Mouse (Mus musculus): ENCODE results near the gene Slc16a12.

Gene Slc16a12

DNA sequence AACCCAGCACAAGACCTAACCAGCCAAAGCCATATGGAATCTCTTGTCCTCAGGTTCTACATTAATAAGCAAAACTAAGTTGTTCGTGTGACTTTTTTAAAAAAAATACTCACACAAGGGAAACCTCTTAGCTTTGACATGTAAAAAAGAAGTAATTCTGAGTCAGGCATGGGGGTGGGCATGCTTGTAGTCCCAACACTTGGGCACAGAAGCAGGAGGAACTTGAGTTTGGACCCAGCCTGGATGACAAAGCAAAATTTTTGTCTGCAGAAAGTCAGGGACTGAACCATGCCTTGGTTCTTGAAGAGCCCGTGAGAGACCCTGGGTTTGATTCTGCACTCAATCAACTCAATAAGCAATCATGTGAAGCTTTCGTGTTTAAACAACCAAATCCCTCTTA, 17.6 kb downstream of the Slc16a12 start:
- DNase-seq (ENCODE audit: extremely low spot score, low spot score) = no peak

- no peak for DNase-seq (ENCODE audit: extremely low spot score, low spot score)
Observed at GRCm38 (mm10) chr19:34726254-34726962, 20.7 kb downstream of the Slc16a12 start.

DNA sequence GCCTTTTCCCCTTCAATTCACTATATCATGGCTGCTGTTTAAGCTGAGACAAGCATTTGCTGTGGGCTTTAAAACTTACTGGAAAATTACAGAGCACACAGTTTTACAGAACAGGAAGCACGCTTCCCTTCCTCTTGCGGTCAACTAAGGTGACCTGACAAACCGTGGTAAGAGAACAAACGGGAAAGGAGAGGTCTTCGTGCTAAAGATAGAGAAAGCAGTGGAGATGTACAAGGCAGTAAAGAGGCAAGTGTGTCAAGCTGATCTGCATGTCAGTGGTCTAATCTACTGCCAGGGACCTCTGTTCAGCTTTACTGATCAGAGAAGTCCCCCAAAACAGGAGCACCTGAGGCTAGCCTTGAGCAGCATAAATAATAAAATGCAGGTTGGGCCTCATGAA, 21.7 kb downstream of the Slc16a12 start:
- no peak for DNase-seq (ENCODE audit: extremely low spot score, low spot score)

DNA sequence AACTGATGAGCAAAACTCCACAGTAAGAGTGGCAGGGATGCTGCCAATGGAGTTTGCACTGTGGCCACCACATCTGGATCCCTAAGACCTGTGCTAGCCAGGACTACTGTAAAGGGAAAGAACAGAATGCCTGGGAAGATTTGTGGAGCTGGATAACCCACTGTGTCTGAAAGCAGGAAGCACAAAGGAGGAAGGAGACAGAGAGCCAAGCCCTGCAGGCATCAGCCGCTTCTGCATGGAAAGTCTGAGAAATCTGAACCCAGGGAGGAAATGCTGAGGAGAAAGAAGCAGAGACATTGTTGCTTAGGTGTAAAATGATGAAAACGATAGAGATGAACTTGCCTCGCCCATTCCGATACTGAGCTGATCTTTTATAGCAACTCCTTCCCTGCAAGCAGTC, 22.5 kb downstream of the Slc16a12 start:
- DNase-seq (ENCODE audit: extremely low spot score, low spot score) = no peak

GRCm38 (mm10) chr19:34722541-34722940, 24.5 kb downstream of the Slc16a12 start:
- DNase-seq (ENCODE audit: extremely low spot score, low spot score) = no peak

DNA sequence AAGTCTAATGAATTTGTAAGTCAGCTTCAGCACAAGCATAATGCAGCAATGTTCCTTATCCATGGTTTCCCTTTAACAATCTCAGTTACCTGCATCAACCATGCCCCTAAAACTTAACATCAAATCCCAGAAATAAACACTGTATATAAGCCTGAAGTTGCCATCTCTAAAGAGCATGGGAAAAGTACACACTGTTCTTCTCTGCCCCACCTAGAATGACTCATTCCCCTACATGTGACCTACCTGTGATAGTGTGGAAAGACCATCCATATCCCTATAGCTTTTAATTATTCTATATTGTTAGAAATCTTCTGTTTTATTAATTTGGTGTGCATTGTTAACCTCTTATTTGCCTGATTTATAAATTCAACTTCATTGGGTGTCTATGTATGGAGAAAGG, 27.0 kb downstream of the Slc16a12 start:
- no peak for DNase-seq (ENCODE audit: extremely low spot score, low spot score)

DNA sequence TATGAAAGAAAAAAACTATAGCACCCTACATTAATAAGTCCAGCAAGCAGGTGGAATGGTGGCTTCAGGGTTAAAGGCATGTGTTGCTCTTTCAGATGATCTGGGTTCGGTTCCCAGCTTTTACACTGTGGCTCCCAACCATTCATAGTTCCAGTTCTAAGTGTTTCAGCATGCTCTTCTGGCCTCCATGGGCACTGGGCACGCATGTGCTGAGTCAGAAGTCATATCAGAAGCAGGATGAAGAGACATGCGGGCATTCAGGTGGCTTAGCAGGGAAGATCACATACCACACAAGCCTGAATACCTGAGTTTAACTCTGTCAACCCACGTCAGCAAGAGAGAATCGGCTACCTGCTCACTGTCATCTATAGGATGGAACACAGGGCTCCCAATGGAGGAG, 28.1 kb downstream of the Slc16a12 start:
- DNase-seq (ENCODE audit: extremely low spot score, low spot score) = no peak

GRCm38 (mm10) chr19:34718478-34718877, 28.6 kb downstream of the Slc16a12 start:
- no peak for DNase-seq (ENCODE audit: extremely low spot score, low spot score)

DNA sequence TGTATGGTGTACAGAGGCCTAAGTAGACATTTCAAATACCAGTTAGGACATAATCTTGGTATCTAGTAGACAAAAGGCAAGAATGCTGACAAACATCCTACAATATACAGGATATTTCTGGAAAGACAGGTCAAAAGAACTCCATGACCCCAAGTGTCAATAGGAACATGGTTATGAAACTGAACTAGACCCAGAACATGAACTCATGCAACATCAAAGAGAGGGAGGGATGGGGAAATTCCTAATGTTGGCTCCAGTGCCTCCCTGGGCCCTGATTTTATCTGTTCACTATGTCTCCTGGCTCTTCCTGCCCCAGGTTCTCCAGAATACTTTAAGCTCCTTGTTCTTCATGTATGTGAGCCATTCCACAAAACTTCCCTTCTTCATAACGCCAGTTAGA, 31.2 kb downstream of the Slc16a12 start:
- no peak for DNase-seq (ENCODE audit: extremely low spot score, low spot score)

GRCm38 (mm10) chr19:34714250-34714666, 32.8 kb downstream of the Slc16a12 start:
- DNase-seq (ENCODE audit: extremely low spot score, low spot score) = no peak

- DNase-seq (ENCODE audit: extremely low spot score, low spot score) = no peak
Observed at GRCm38 (mm10) chr19:34712050-34712449, 35.0 kb downstream of the Slc16a12 start.

- DNase-seq (ENCODE audit: extremely low spot score, low spot score) = no peak
Observed at GRCm38 (mm10) chr19:34708221-34708620, 38.9 kb downstream of the Slc16a12 start.

DNA sequence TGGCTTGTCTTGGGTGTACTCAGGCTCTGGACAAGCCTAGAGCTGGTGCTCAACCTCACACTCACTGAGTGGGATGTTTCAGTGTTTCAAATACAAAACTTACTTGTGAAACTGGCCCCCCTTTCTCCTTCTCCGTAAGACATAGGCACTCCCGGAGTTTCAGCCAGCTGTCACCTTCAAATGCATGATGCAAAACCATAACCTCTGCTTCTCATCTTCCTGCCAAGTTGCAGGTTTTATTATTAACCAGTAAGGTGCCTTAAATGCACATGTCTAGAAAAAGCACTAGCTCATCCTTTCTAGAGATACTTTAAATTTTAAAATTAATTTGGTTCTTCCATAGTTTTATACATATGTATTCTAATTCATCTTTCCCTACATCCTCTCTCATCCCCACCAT, 39.5 kb downstream of the Slc16a12 start:
- no peak for DNase-seq (ENCODE audit: extremely low spot score, low spot score)

DNA sequence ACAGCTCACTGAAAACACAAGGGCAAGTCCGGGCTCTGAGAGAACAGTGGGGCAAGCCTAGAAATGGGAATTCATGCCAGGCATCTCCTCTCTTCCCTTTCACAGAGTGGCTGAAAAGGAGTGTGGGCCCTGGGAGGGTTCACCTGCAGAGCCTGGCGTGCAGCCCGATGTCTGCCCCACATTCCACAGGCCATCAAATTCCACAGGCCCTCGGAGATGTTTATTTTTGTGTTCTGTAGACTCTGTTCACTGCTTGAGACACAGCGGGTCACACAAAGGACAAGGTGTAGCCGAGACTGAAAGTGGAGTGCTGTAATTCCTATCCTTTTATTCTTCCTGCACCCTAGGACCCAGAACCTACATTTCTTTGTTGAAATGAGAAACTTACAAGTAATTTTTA, 40.8 kb downstream of the Slc16a12 start:
- no peak for DNase-seq (ENCODE audit: extremely low spot score, low spot score)

- no peak for DNase-seq (ENCODE audit: extremely low spot score, low spot score)
Observed at GRCm38 (mm10) chr19:34705141-34705540, 41.9 kb downstream of the Slc16a12 start.

DNA sequence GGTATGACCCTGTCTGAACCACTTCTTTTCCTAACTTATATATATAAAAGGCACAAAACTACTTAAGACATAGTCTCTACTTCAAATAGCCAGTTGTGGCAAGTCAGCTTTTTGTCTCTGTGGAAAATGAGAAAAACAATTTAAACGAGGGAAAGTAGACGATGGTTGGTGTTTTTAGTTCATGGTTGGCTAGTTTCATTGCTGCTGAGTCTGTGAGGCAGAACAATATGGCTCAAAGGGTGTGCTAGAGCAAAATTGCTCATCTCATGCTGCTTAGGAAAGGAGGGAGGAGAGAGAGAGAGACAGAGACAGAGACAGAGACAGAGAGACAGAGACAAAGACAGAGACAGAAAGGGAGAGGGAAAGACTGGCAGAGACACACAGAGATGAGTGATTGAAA, 47.8 kb downstream of the Slc16a12 start:
- DNase-seq (ENCODE audit: extremely low spot score, low spot score) = no peak

GRCm38 (mm10) chr19:34698852-34699251, 48.2 kb downstream of the Slc16a12 start:
- DNase-seq (ENCODE audit: extremely low spot score, low spot score) = no peak

DNA sequence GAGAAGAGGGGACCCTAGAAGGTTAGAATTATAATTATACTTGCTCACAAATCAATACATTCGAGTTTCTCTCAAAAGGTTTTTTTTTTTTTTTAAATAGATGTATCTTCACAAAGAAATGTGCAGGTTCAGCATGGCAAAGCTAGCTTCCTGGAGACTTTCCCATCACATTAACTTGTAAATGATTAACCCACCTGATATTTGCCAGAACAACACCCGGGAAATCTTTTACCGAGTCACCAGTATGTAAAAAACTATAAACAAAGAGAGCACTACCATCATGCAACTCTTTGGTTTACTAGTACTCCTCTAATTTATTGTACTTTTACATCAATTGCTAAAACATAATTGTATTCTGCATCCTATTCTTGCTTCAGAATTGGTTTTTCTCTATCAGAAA, 48.7 kb downstream of the Slc16a12 start:
- no peak for DNase-seq (ENCODE audit: extremely low spot score, low spot score)

- no peak for DNase-seq (ENCODE audit: extremely low spot score, low spot score)
Observed at GRCm38 (mm10) chr19:34697461-34697860, 49.6 kb downstream of the Slc16a12 start.

- no peak for DNase-seq (ENCODE audit: extremely low spot score, low spot score)
Observed at GRCm38 (mm10) chr19:34696352-34696986, 50.6 kb downstream of the Slc16a12 start.

- DNase-seq (ENCODE audit: extremely low spot score, low spot score) = no peak
Observed at GRCm38 (mm10) chr19:34691402-34691801, 55.7 kb downstream of the Slc16a12 start.

GRCm38 (mm10) chr19:34685530-34685929, 61.6 kb downstream of the Slc16a12 start:
- DNase-seq (ENCODE audit: extremely low spot score, low spot score) = no peak

DNA sequence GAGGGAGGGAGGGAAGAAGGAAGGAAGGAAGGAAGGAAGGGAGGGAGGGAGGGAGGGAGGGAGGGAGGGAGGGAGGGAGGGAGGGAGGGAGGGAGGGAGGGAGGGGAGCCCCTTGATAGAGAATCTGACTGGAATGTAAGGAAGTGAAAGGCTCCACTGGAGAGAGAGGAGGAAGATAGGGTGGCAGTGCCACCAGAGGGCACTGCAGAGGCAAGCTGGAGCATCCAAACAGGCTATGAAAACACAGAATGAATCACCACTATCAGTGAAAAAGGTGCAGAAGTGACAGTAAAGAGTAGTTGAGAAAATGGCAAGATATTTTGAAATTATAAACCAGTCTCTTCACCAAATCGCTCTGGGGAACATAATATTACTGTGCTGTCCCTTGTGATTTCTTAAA, 62.2 kb downstream of the Slc16a12 start:
- DNase-seq (ENCODE audit: extremely low spot score, low spot score) = no peak

Data from neural tube, embryonic 10.5 days (tissue).